Mouse (Mus musculus): Measurements from ENCODE around the gene Tmigd1.
"Not testable (repeated sequence)": the region's sequence is repeated elsewhere in the genome, so short reads cannot be mapped to it uniquely, and the experiment has no call there.

Gene Tmigd1

DNA sequence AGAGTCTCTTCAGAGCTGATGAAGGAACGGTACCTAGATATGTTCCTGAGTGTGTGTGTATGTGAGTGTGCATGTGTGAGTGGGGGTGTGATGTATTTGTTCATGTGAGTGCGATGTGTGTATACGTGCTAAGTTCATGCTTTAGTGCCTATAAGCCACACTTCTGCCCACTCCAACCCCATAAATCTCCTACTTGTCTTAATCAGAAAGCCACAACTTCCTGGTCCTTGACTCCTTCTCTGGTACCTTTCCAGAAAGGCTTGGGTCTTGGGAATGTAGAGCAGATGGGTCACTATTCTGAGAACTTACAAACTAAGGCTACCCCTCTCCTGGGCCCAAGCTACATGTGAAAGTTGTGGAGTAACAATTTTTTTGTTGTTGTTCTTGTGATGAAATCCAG lies 3.2 kb upstream of the Tmigd1 start:
- DNase-seq (ENCODE audit: low spot score): no peak

- DNase-seq (ENCODE audit: low spot score): peak; percentile 74
Observed at GRCm38 (mm10) chr11:76899758-76900738, 1.9 kb upstream of the Tmigd1 start.

GRCm38 (mm10) chr11:76904340-76904739 lies 2.4 kb downstream of the Tmigd1 start:
- no peak for DNase-seq (ENCODE audit: low spot score)

DNA sequence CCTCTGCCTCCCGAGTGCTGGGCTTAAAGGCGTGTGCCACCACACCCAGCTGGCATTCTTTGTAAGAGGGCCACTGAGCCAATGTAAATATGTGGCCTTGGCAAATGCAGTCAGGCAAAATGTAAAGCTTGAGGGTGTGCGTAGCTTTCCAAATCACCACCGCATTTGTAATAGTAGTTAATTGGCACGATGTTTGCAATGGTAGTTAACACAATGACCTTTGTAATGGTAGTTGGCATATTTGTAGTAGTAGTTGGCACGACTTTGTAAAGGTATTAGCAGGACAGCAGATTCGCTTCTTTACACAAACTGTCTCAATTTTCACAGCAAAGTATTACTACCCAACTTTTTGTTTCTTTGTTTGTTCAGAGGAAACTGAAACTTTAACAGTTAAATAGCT lies 6.7 kb downstream of the Tmigd1 start:
- DNase-seq (ENCODE audit: low spot score): no peak

DNA sequence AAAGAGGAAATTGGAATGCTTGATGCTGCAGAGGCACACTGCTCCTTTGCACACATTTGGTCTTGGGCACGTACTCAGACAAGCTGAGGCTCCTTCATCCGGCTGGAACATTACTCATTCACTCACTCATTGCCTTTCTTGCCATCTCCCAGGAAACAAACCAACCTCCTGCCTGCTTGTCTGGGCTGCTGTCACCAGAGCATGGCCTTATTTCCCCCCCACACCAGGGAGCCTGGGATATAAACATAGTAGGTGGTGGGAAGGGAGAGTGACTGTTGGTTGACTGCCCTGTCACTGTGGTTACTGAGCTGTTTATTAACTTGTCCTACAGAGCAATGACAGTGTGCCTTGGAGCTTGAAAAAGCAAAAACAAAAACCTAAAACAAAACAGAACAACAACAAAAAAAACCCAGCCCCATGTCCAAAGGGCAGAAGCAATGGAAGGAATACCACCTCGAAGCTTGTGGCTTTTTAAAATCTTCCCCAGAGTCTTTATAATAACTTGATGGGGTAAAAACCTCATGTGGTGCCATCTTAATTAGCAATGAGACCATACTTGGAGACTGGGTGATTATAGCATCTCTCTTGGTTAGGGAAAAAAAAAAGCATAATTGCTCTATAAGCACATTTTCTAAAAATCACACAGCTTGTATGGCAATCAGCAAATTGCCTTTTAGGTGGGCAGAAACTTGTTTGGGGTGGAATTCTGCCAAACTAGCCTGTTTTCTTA lies 9.5 kb downstream of the Tmigd1 start:
- DNase-seq (ENCODE audit: low spot score): no peak

DNA sequence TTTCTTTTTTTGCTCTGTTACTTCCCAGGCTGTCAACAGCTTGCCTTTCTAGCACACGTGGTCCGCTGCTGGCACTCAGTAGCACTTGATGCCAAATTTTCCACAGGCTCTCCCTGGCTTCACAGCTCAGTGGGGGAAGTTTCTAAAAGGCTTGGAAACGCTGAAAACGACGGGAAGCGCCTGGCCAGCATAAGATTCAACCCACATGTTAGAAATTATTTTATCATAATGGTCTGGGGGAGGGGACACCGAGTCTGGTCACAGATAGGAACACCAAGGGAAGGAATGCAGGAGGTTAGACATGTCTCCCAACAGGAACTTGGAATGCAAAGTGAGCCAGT lies 10.1 kb downstream of the Tmigd1 start:
- peak; percentile 29 for DNase-seq (ENCODE audit: low spot score)

DNA sequence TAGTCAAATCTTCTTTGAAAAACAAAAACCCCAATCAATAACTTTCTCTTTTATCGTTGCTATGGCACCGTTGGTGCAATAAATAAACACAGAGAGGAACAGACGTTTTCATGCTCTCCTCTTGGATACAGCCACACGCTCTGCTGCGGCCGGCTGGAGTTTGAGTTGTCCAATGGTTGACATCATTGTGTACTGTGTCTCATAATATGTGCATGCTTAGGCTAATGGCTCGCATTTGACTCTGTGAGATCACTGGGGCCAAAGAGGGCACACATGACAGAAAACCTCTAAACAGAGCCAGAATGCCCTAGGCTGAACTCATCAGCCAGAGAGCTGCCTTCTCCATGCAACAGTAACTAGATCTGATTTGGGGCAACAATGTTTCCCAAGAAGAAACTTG lies 12.4 kb downstream of the Tmigd1 start:
- DNase-seq (ENCODE audit: low spot score): no peak

DNA sequence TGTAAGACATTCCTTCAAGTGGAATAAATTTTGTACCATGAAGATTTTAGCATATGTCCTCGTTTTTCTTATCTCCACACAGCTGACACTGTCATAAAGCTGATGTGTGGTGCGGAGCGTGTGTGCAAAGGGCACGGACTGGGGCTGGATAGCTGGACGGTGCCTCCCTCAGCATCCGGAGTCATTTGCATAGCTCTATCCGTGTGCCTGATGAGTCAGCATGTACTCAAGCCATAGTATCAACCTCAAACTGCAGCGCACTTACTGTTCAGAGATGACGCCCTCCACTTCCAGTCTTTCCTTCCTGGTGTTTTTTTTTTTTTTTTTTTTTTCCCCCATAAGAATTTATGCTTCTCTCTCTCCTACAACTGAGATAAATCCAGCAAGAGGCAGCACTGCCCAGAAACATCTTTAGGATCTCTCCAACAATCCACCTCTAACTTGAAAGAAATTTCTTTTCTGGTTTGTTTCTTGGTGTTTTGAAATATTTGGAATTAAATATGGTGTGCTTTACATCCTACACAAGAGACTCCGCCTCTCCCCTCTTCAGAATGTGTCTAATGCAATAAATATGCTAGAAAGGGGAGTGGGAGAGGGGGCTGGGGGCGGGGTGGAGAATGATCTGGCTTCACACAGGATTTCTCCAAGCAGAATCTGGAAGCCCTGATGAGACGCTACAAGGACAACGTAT lies 14.7 kb downstream of the Tmigd1 start:
- peak; percentile 62 for DNase-seq (ENCODE audit: low spot score)

DNA sequence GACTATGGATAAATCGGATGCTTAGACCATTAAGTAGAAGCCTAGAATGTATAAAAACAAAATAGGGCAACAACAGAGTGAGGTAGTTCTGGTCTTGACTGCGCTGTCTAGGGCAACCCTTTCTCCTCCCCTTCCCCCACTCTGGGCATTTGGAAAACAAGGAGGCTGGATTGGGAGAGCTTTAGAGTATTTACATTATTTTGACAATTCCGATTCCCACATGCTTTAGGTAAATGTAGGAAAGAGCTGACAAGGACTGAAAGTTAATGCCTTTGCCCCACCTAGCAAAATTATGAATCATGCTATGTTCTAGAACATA lies 15.2 kb downstream of the Tmigd1 start:
- DNase-seq (ENCODE audit: low spot score): peak; percentile 39

DNA sequence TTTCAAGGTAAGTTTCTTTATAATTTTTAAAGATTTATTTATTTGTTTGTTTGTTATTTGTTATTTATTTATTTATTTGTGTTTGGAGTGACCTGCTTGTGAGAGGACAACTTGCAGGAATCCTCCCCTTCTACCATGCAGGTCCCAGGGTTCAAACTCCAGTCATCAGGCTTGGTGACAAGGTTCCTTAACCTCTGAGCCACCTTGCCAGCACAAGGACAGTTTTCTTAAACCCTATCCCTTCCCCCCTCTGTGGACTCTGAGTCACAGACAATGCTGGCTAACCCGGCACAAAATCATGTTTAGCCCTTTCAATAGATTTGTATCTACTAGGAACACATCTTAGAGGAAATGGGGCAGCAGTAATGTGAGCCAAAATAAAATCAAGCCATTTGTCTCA lies 18.6 kb downstream of the Tmigd1 start:
- DNase-seq (ENCODE audit: low spot score): no peak

DNA sequence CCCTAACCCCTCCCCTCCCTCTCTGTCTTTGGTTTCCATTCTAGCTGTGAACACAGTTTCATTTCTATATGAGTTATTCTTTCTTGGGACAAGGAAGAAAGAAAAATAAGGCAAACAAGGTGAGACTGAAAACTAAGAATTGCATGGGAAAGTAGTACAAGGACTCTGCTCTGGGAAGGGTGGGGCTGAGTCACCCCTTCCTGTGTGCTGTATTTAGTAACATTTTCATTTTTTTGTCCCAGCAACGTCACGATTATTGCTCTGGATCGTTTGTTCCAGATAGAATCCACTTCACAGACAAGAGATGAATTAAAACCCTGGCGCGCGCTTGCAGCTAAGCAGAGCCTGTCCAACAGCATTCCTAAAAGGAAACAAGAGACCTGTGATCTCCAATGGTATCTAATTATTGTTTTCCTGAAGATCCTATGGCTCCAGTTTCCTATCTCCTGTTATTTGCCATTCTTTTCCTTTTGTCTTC lies 22.8 kb downstream of the Tmigd1 start, which contains the start of gene Blmh:
Blmh (plus strand) TSS at position 51 of the 478 bp plus-strand sequence.
- DNase-seq (ENCODE audit: low spot score): no peak

DNA sequence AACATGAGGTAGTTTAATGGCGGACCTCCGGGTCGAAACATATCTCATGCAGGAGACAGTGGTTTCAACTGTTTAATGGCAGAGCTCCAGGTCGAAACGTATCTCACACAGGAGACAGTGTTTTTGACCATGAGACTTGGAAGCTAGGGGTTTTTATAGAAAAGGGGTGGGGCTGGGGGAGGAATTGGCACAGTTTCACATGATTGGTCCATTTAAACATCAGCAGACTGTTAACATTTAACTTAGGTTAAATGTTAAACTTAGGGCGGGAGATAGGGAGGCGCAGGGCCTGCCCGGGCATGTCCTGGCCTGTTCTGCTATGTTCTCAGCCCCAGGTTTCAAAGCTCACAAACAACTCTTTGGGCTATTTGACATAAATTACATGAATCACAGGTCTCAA lies 26.6 kb downstream of the Tmigd1 start:
- DNase-seq (ENCODE audit: low spot score): not testable (repeated sequence)

DNA sequence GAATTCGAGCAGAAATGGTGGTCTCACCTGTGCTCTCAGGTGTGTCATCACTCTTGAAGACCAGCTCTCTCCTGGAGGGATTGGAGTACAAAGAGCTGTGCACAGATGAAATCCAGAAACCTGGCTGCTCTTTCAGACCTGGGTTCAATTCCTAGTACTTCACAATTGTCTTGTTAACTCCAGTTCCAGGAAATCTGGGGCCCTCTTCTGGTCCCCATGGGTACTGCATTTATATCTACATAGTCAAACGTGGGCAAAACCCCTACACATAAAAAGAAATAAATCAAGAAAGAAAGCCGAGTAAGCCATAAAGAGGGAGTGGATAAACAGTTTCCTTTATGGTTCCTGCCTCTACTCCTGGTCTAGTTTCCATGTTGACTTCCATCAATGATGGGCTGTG lies 31.2 kb downstream of the Tmigd1 start:
- DNase-seq (ENCODE audit: low spot score): no peak

DNA sequence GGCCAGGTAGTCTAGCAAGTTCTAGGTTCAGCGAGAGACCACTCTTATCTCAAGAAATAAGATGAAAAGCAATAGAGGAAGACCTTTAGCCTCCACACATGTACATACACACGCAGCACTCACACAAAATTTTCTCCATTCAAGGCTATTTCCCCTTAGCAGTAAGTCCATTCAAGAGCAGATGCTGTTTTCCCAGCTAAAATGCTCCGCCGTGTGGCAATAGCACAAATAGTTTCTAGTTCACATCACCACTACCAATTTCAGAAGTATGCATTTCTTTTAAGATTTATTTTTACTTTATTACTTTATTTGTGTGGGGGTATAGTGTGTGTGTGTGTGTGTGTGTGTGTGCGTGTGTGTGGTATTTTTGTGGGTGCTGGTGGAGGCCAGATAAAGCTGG lies 34.6 kb downstream of the Tmigd1 start:
- DNase-seq (ENCODE audit: low spot score): no peak

- peak; percentile 6 for DNase-seq (ENCODE audit: low spot score)
Observed at GRCm38 (mm10) chr11:76944839-76945238, 42.9 kb downstream of the Tmigd1 start.

- DNase-seq (ENCODE audit: low spot score): peak; percentile 87
Observed at GRCm38 (mm10) chr11:76945386-76946202, 43.6 kb downstream of the Tmigd1 start.

- DNase-seq (ENCODE audit: low spot score): peak; percentile 23
Observed at GRCm38 (mm10) chr11:76946203-76946585, 44.2 kb downstream of the Tmigd1 start.

- DNase-seq (ENCODE audit: low spot score): peak; percentile 48
Observed at GRCm38 (mm10) chr11:76953536-76953935, 51.6 kb downstream of the Tmigd1 start.

GRCm38 (mm10) chr11:76965703-76966102 lies 63.7 kb downstream of the Tmigd1 start:
- DNase-seq (ENCODE audit: low spot score): no peak
